Mouse (Mus musculus): Measurements from ENCODE around the gene Syt12. TPM values are rescaled to one million over a fixed set of nuclear protein-coding genes. Genes with fewer than 3 reads are reported as not detected.
A peak's percentile ranks its signal among the peaks of the same experiment; 100 is the strongest.

Gene Syt12
- polyA plus RNA-seq, 1 experiment = 0.82 TPM

- no peak for TF ChIP-seq CTCF (IDR thresholded peaks at IDR 0.05; ENCODE audit: insufficient read depth, low read length)
- TF ChIP-seq POLR2A (IDR thresholded peaks at IDR 0.05; ENCODE audit: borderline replicate concordance, extremely low read depth, low read depth, low read length) = no peak
- 2% methylated on average over 51 of the region's 51 CpGs for WGBS
- H3K4me1 ChIP-seq (ENCODE audit: control insufficient read depth, insufficient read depth, low read length) = peaks cover 23% of the 10 kb centered on the region
- peak within 1 kb of the TSS; percentile 87 for H3K4me3 ChIP-seq (replicated peaks; ENCODE audit: extremely low read depth, low read depth, low read length)
- peak; percentile 77 for DNase-seq
Measured at GRCm38 (mm10) chr19:4439161-4439801, 38.0 kb downstream of the Syt12 start, which contains the start of gene Rhod. Gene Rhod, minus strand, starts transcription at chr19:4439432.

GRCm38 (mm10) chr19:4438791-4439160 lies 38.5 kb downstream of the Syt12 start:
- peaks cover 23% of the 10 kb centered on the region for H3K4me1 ChIP-seq (ENCODE audit: control insufficient read depth, insufficient read depth, low read length)
- TF ChIP-seq POLR2A (IDR thresholded peaks at IDR 0.05; ENCODE audit: borderline replicate concordance, extremely low read depth, low read depth, low read length) = no peak
- TF ChIP-seq CTCF (IDR thresholded peaks at IDR 0.05; ENCODE audit: insufficient read depth, low read length) = no peak
- 16% methylated on average over 8 of the region's 8 CpGs for WGBS
- no peak for DNase-seq
- H3K4me3 ChIP-seq (replicated peaks; ENCODE audit: extremely low read depth, low read depth, low read length) = peak overlapping the region; percentile 87

- DNase-seq = no peak
- 63% methylated on average over 6 of the region's 6 CpGs for whole genome bisulfite sequencing
- Histone ChIP-seq H3K4me3 (replicated peaks; ENCODE audit: extremely low read depth, low read depth, low read length) (no peak overlapping the region), H3K4me1 (ENCODE audit: control insufficient read depth, insufficient read depth, low read length) (peaks cover 23% of the 10 kb centered on the region)
- no peak for TF ChIP-seq CTCF (IDR thresholded peaks at IDR 0.05; ENCODE audit: insufficient read depth, low read length)
- no peak for TF ChIP-seq POLR2A (IDR thresholded peaks at IDR 0.05; ENCODE audit: borderline replicate concordance, extremely low read depth, low read depth, low read length)
Measured at GRCm38 (mm10) chr19:4437886-4438285, 39.4 kb downstream of the Syt12 start.

GRCm38 (mm10) chr19:4436254-4436653 lies 41.0 kb downstream of the Syt12 start:
- no peak for DNase-seq
- WGBS = 87% methylated on average over 3 of the region's 3 CpGs
- no peak overlapping the region for H3K4me3 ChIP-seq (replicated peaks; ENCODE audit: extremely low read depth, low read depth, low read length)

GRCm38 (mm10) chr19:4434999-4435398 lies 42.2 kb downstream of the Syt12 start:
- no peak for DNase-seq
- Histone ChIP-seq H3K4me1 (ENCODE audit: control insufficient read depth, insufficient read depth, low read length) (peaks cover 7% of the 10 kb centered on the region), H3K4me3 (replicated peaks; ENCODE audit: extremely low read depth, low read depth, low read length) (no peak overlapping the region)
- TF ChIP-seq POLR2A (IDR thresholded peaks at IDR 0.05; ENCODE audit: borderline replicate concordance, extremely low read depth, low read depth, low read length) = no peak
- no peak for TF ChIP-seq CTCF (IDR thresholded peaks at IDR 0.05; ENCODE audit: insufficient read depth, low read length)
- 93% methylated on average over 1 of the region's 1 CpGs for WGBS

More at GRCm38 (mm10) chr19:4436254-4436653, 41.0 kb downstream of the Syt12 start:
- peaks cover 17% of the 10 kb centered on the region for H3K4me1 ChIP-seq (ENCODE audit: control insufficient read depth, insufficient read depth, low read length)
- TF ChIP-seq CTCF (IDR thresholded peaks at IDR 0.05; ENCODE audit: insufficient read depth, low read length) (no peak), POLR2A (IDR thresholded peaks at IDR 0.05; ENCODE audit: borderline replicate concordance, extremely low read depth, low read depth, low read length) (no peak)

GRCm38 (mm10) chr19:4433756-4434155 lies 43.5 kb downstream of the Syt12 start:
- DNase-seq = no peak
- TF ChIP-seq POLR2A (IDR thresholded peaks at IDR 0.05; ENCODE audit: borderline replicate concordance, extremely low read depth, low read depth, low read length) (no peak), CTCF (IDR thresholded peaks at IDR 0.05; ENCODE audit: insufficient read depth, low read length) (no peak)
- 76% methylated on average over 1 of the region's 1 CpGs for WGBS

GRCm38 (mm10) chr19:4430091-4430620 lies 47.1 kb downstream of the Syt12 start:
- Histone ChIP-seq H3K4me1 (ENCODE audit: control insufficient read depth, insufficient read depth, low read length) (no peaks in the 10 kb centered on the region), H3K4me3 (replicated peaks; ENCODE audit: extremely low read depth, low read depth, low read length) (no peak overlapping the region)
- TF ChIP-seq POLR2A (IDR thresholded peaks at IDR 0.05; ENCODE audit: borderline replicate concordance, extremely low read depth, low read depth, low read length) = no peak
- TF ChIP-seq CTCF (IDR thresholded peaks at IDR 0.05; ENCODE audit: insufficient read depth, low read length) = no peak
- DNase-seq = no peak
- 84% methylated on average over 4 of the region's 4 CpGs for WGBS

More at GRCm38 (mm10) chr19:4433756-4434155, 43.5 kb downstream of the Syt12 start:
- Histone ChIP-seq H3K4me1 (ENCODE audit: control insufficient read depth, insufficient read depth, low read length) (peaks cover 4% of the 10 kb centered on the region; the same call in 1 of the 2 replicates), H3K4me3 (replicated peaks; ENCODE audit: extremely low read depth, low read depth, low read length) (no peak overlapping the region)

- Histone ChIP-seq H3K4me3 (replicated peaks; ENCODE audit: extremely low read depth, low read depth, low read length) (no peak overlapping the region), H3K4me1 (ENCODE audit: control insufficient read depth, insufficient read depth, low read length) (no peaks in the 10 kb centered on the region)
- WGBS = 68% methylated on average over 19 of the region's 19 CpGs
- TF ChIP-seq CTCF (IDR thresholded peaks at IDR 0.05; ENCODE audit: insufficient read depth, low read length) (peak; percentile 61), POLR2A (IDR thresholded peaks at IDR 0.05; ENCODE audit: borderline replicate concordance, extremely low read depth, low read depth, low read length) (no peak)
- peak; percentile 31 for DNase-seq
Measured at GRCm38 (mm10) chr19:4425610-4426366, 51.5 kb downstream of the Syt12 start.

- no peak for DNase-seq
- 75% methylated on average over 3 of the region's 3 CpGs for WGBS
- no peak for TF ChIP-seq POLR2A (IDR thresholded peaks at IDR 0.05; ENCODE audit: borderline replicate concordance, extremely low read depth, low read depth, low read length)
- no peak for TF ChIP-seq CTCF (IDR thresholded peaks at IDR 0.05; ENCODE audit: insufficient read depth, low read length)
- H3K4me3 ChIP-seq (replicated peaks; ENCODE audit: extremely low read depth, low read depth, low read length) = no peak overlapping the region
- no peaks in the 10 kb centered on the region; the same call in 1 of the 2 replicates for H3K4me1 ChIP-seq (ENCODE audit: control insufficient read depth, insufficient read depth, low read length)
Measured at GRCm38 (mm10) chr19:4423021-4423420, 54.2 kb downstream of the Syt12 start.
